Mouse (Mus musculus): ENCODE measurements around the gene Ubr1. TPM values are rescaled to one million over a fixed set of nuclear protein-coding genes. Genes with fewer than 3 reads are reported as not detected.

Gene Ubr1
- total RNA-seq (2012; rRNA removed) (15.4 and 16.0 TPM in 2 replicates), total RNA-seq (2014; rRNA removed) (10.7 and 11.6 TPM in 2 replicates), polyA plus RNA-seq (2012; ENCODE audit: insufficient read length, low read depth) (18.1 TPM in 2 replicates)

DNA sequence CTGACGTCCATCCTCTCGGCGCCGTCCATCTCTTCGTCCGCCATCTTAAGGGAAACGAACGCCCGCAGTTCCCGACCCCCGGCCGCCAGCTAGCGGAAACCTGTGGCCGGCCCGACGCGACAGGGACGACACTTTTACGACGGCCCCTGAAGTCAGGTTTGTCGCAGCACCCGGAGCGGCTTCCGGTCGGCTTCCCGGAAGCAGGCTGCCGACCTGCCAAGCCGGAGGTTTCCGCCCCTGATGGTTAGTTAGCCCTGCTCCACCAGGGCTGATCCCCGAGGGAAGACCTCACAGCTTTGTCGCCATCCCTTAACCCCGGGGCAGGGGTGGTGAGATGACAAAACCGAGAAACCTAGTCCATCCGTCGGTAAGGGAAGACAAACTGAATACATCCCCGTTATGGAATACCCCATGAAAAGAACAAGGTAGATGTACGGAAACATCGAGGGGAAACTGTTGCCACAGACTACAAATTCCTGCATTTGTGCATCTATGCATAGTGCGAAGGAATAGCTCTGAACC is at the start of gene Ubr1:
Gene Ubr1 (minus strand): TSS at position 157 of the 522 bp plus-strand sequence.
- Histone ChIP-seq H3K4me3 (replicated peaks in 1 of 3; ENCODE audit: low read depth in 2 of 3, low read length in 2 of 3, poor library complexity in 1 of 3) (peak within 1 kb of the TSS; percentile 83 to 98 (median 89)), H3K79me2 (replicated peaks; ENCODE audit: control insufficient read depth, extremely low read depth, insufficient read depth, poor library complexity, severe bottlenecking) (peaks cover 33% of the 10 kb centered on the region), H3K4me1 (ENCODE audit: control insufficient read depth in 1 of 2, insufficient read depth in 2 of 2) (peaks cover 0 to 29% of the 10 kb centered on the region in 2 experiments; a peak in 2 of 4 replicates), H3K4me2 (ENCODE audit: insufficient read depth, low read depth, poor library complexity, severe bottlenecking) (peak within 1 kb of the TSS; percentile 99), H3K36me3 (replicated peaks in 1 of 2; ENCODE audit: control insufficient read depth in 1 of 2, insufficient read depth in 1 of 2, low read length in 1 of 2) (peaks cover 0 to 17% of the 10 kb centered on the region in 2 experiments), H3K27ac (ENCODE audit: insufficient read depth, low read depth) (peak within 1 kb of the TSS; percentile 39), H3K9ac (ENCODE audit: insufficient read depth, low read depth) (peak within 1 kb of the TSS; percentile 91), H3K9me3 (replicated peaks; ENCODE audit: low read length) (no peaks in the 10 kb centered on the region), H3K27me3 (replicated peaks) (no peaks in the 10 kb centered on the region)
- peak; percentile 91 for DNase-seq (ENCODE audit: extremely low read depth)
- in situ Hi-C loops (cut with MboI; ENCODE audit: low pct_ligation_motif_present, low pct_unique_long_range_greater_than_20kb, low sequenced_read_pairs) (no loop called here), dilution Hi-C loops (cut with MboI; ENCODE audit: extremely low pct_ligation_motif_present, extremely low pct_unique_long_range_greater_than_20kb, low sequenced_read_pairs) (no loop called here)
- TF ChIP-seq NRF1 (IDR thresholded peaks at IDR 0.05; ENCODE audit: low read depth, low read length) (peak; percentile 51; the same call in 1 of the 2 replicates), GABPA (IDR thresholded peaks at IDR 0.05; ENCODE audit: insufficient replicate concordance, low read depth, low read length) (no peak), CHD1 (IDR thresholded peaks at IDR 0.05; ENCODE audit: low read depth, low read length) (no peak), ZC3H11A (IDR thresholded peaks at IDR 0.05; ENCODE audit: low read depth, low read length) (no peak), BHLHE40 (IDR thresholded peaks at IDR 0.05; ENCODE audit: low read depth, low read length) (no peak), ELF1 (IDR thresholded peaks at IDR 0.05; ENCODE audit: low read depth, low read length) (peak; percentile 97), POLR2AphosphoS2 (IDR thresholded peaks at IDR 0.05; ENCODE audit: low read depth, low read length) (peak; percentile 86; the same call in 1 of the 2 replicates), EP300 (IDR thresholded peaks at IDR 0.05; ENCODE audit: low read length) (no peak), HCFC1 (IDR thresholded peaks at IDR 0.05; ENCODE audit: low read depth, low read length) (peak; percentile 91), RAD21 (IDR thresholded peaks at IDR 0.05; ENCODE audit: low read depth, low read length) (no peak), MAX (IDR thresholded peaks at IDR 0.05; ENCODE audit: low read length) (no peak), UBTF (IDR thresholded peaks at IDR 0.05; ENCODE audit: low read depth, low read length) (peak; percentile 85; the same call in 1 of the 2 replicates), RCOR1 (conservative IDR thresholded peaks at IDR 0.05; ENCODE audit: low read depth, low read length) (no peak), MXI1 (IDR thresholded peaks at IDR 0.05; ENCODE audit: low read depth, low read length) (peak; percentile 49; the same call in 1 of the 2 replicates), IRF4 (IDR thresholded peaks at IDR 0.05; ENCODE audit: low read depth, low read length) (peak; percentile 16; the same call in 1 of the 2 replicates), MAZ (IDR thresholded peaks at IDR 0.05; ENCODE audit: low read depth, low read length) (no peak), JUND (conservative IDR thresholded peaks at IDR 0.05; ENCODE audit: low read depth, low read length) (no peak), SIN3A (IDR thresholded peaks at IDR 0.05; ENCODE audit: low read length) (peak; percentile 88), JUN (IDR thresholded peaks at IDR 0.05; ENCODE audit: insufficient read depth, low read depth, low read length) (no peak), ETS1 (conservative IDR thresholded peaks at IDR 0.05; ENCODE audit: low read depth, low read length) (no peak), TCF12 (IDR thresholded peaks at IDR 0.05; ENCODE audit: low read depth, low read length) (peak; percentile 92), MAFK (IDR thresholded peaks at IDR 0.05; ENCODE audit: insufficient replicate concordance, low read length) (no peak), E2F4 (IDR thresholded peaks at IDR 0.05; ENCODE audit: insufficient replicate concordance, low read depth, low read length) (no peak), SMC3 (IDR thresholded peaks at IDR 0.05; ENCODE audit: low read depth, low read length) (no peak), TBP (conservative IDR thresholded peaks at IDR 0.05; ENCODE audit: low read depth, low read length) (no peak), KAT2A (IDR thresholded peaks at IDR 0.05; ENCODE audit: insufficient replicate concordance, low read length) (peak; percentile 83; the same call in 1 of the 2 replicates), ZNF384 (IDR thresholded peaks at IDR 0.05; ENCODE audit: low read depth, low read length) (no peak), ZKSCAN1 (IDR thresholded peaks at IDR 0.05; ENCODE audit: borderline replicate concordance, low read depth, low read length) (no peak), CTCF (conservative IDR thresholded peaks at IDR 0.05 in 1 of 2, IDR thresholded peaks at IDR 0.05 in 1 of 2; ENCODE audit: low read depth in 2 of 2, low read length in 2 of 2) (no peak), PAX5 (IDR thresholded peaks at IDR 0.05; ENCODE audit: low read length) (no peak), CHD2 (IDR thresholded peaks at IDR 0.05; ENCODE audit: low read length) (0 out of 2 replicates have a peak, but pooled peaks have one; percentile 17), POLR2A (IDR thresholded peaks at IDR 0.05; ENCODE audit: low read depth, low read length) (peak; percentile 98), USF2 (conservative IDR thresholded peaks at IDR 0.05; ENCODE audit: low read depth, low read length) (no peak), USF1 (IDR thresholded peaks at IDR 0.05; ENCODE audit: low read depth, low read length) (no peak), ZMIZ1 (IDR thresholded peaks at IDR 0.05; ENCODE audit: low read depth, low read length) (peak; percentile 74; the same call in 1 of the 2 replicates), MYC (IDR thresholded peaks at IDR 0.05; ENCODE audit: low read depth, low read length) (0 out of 2 replicates have a peak, but pooled peaks have one; percentile 26), NELFE (IDR thresholded peaks at IDR 0.05; ENCODE audit: low read depth, low read length) (peak; percentile 98), MEF2A (IDR thresholded peaks at IDR 0.05; ENCODE audit: borderline replicate concordance, low read depth, low read length) (peak; percentile 67; the same call in 1 of the 2 replicates)

Measured in CH12.LX (cell line).